Mouse (Mus musculus) urinary bladder, postnatal 14 days (tissue): ENCODE measurements around the gene Vmn2r118.

Source experiments
- DNase-seq: peaks from one replicate; pipeline ENCODE4 v3.0.0; 2021; ENCODE audit warnings: low spot score

Vmn2r118 gene

GRCm38 (mm10) chr17:55625092-55625491, at the start of gene Vmn2r118:
Gene Vmn2r118 (minus strand): TSS chr17:55625192.
- DNase-seq, result no peak

- DNase-seq, result no peak
Measured at GRCm38 (mm10) chr17:55661099-55661498, 36.1 kb upstream of the Vmn2r118 start.

DNA sequence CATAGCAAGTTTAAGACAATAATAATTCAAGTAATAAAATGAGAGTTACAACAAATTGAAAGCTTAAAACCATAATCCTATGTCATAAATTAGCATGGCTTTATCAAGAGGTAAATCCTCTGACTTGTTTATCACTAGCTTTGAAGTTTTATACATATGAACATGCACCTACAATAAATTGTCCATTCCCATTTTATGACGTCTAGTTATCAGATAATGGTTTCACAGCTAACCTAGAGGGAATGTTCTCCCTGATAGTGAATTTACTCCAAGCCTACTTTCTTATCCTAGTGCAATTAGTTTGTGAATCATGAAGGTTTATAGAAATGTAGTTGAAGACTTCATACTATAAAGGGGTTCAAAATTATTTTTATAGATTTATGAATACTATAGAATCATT, 34.2 kb downstream of the Vmn2r118 start:
- DNase-seq, result no peak

GRCm38 (mm10) chr17:55561774-55562173, 63.2 kb downstream of the Vmn2r118 start:
- no peak for DNase-seq

GRCm38 (mm10) chr17:55548476-55548875, 76.5 kb downstream of the Vmn2r118 start:
- DNase-seq, result no peak
